Mouse (Mus musculus) heart, adult 8-10 months (tissue): ENCODE results near the gene Tmem175. TPM values are rescaled to one million over a fixed set of nuclear protein-coding genes. Genes with fewer than 3 reads are reported as not detected.

Experiments used
- DNase-seq: peaks from one replicate; pipeline ENCODE4 v3.0.0; 2022; ENCODE audit warnings: low spot score
- total RNA-seq, 4 experiments: library from RNA; stranded (reverse); gene quantifications; 2 replicates each; pipeline ENCODE4 v1.2.4; 2022

Tmem175 gene
- total RNA-seq, 4 experiments from 2014 or later: 9.9 to 11.5 (median 11.0) TPM

GRCm38 (mm10) chr5:108677605-108678295, 48.2 kb downstream of the Tmem175 start:
- DNase-seq: no peak

- no peak for DNase-seq
Observed at GRCm38 (mm10) chr5:108678296-108678854, 48.8 kb downstream of the Tmem175 start.

GRCm38 (mm10) chr5:108679909-108680308, 50.3 kb downstream of the Tmem175 start:
- no peak for DNase-seq

- DNase-seq: no peak
Observed at GRCm38 (mm10) chr5:108680871-108681270, 51.3 kb downstream of the Tmem175 start.

GRCm38 (mm10) chr5:108689091-108689490, 59.5 kb downstream of the Tmem175 start:
- DNase-seq: no peak

GRCm38 (mm10) chr5:108691152-108691551, 61.6 kb downstream of the Tmem175 start:
- no peak for DNase-seq

- DNase-seq: no peak
Observed at GRCm38 (mm10) chr5:108692271-108692670, 62.7 kb downstream of the Tmem175 start, which contains the start of gene Fgfrl1. TSS of gene Fgfrl1 (plus strand) at chr5:108692382.

GRCm38 (mm10) chr5:108693872-108694288, 64.3 kb downstream of the Tmem175 start:
- peak; percentile 79 for DNase-seq

GRCm38 (mm10) chr5:108694352-108695261, 65.0 kb downstream of the Tmem175 start:
- DNase-seq: no peak

GRCm38 (mm10) chr5:108695861-108696260, 66.3 kb downstream of the Tmem175 start:
- DNase-seq: no peak

GRCm38 (mm10) chr5:108696542-108696941, 67.0 kb downstream of the Tmem175 start:
- DNase-seq: no peak

GRCm38 (mm10) chr5:108697341-108697753, 67.8 kb downstream of the Tmem175 start:
- DNase-seq: no peak

Other genes starting within 250 kb of the Tmem175 start
- not detected for gene Pde6b, start 241.4 kb upstream of the Tmem175 start, total RNA-seq
- gene Atp5k, start 195.3 kb upstream of the Tmem175 start, total RNA-seq: 1,000 to 10,000 TPM in 2 of 4 experiments, 100 to 1,000 TPM in 2; 523 to 1,345 (median 957) TPM
- 1 to 10 TPM; 1.5 to 3.0 (median 2.5) TPM for gene Mfsd7a, start 180.9 kb upstream of the Tmem175 start, total RNA-seq
- 10 to 100 TPM; 29.3 to 32.0 (median 31.5) TPM for gene Pcgf3, start 168.5 kb upstream of the Tmem175 start, total RNA-seq
- under 1 TPM; 0.22 to 0.24 (median 0.22) TPM for gene Cplx1, start 79.7 kb upstream of the Tmem175 start, total RNA-seq
- gene Gak, start within 50 bp of the Tmem175 start, total RNA-seq: 10 to 100 TPM; 20.1 to 26.2 (median 21.0) TPM
- 10 to 100 TPM; 17.9 to 27.3 (median 21.1) TPM for gene Idua, start 30.6 kb downstream of the Tmem175 start, total RNA-seq
- 1 to 10 TPM; 5.1 to 8.9 (median 6.1) TPM for gene Dgkq, start 39.9 kb downstream of the Tmem175 start, total RNA-seq
- gene Slc26a1, start 45.8 kb downstream of the Tmem175 start, total RNA-seq: under 1 TPM in 1 of 4 experiments, not detected in 3; 0.06 TPM
- 10 to 100 TPM; 22.5 to 30.0 (median 26.3) TPM for gene Fgfrl1, start 62.6 kb downstream of the Tmem175 start, total RNA-seq
- not detected for gene Rnf212, start 145.2 kb downstream of the Tmem175 start, total RNA-seq
- not detected for gene Tmed11, start 165.6 kb downstream of the Tmem175 start, total RNA-seq
- not detected for gene Vmn2r8, start 179.1 kb downstream of the Tmem175 start, total RNA-seq
- not detected for gene Vmn2r9, start 222.8 kb downstream of the Tmem175 start, total RNA-seq